ENCODE assay signal across 7 mouse cellular contexts in genomic region chr2:70538283-70538682, GRCm38 (mm10). TPM values are rescaled to one million over a fixed set of nuclear protein-coding genes. Genes with fewer than 3 reads are reported as not detected.
A peak's percentile ranks its signal among the peaks of the same experiment; 100 is the strongest.
DNase-seq lines count a peak whose midpoint lies in the region; ATAC-seq and TF ChIP-seq lines count a peak whose summit lies in the region.
"Not testable (repeated sequence)": the region's sequence is repeated elsewhere in the genome, so short reads cannot be mapped to it uniquely, and the experiment has no call there.

No protein-coding gene starts in this region.

- CTCF ChIA-PET in Patski (lab: Charles Lee) = interaction anchor here (1.2 kb wide), 1 partner anchor 10 kb away, joined by 3 read pairs; no protein-coding TSS in a partner anchor

- not testable (repeated sequence) for H3K4me3 ChIP-seq in cerebellum, adult 2 months (replicated peaks; ENCODE audit: insufficient read depth, low read depth, low read length); gastrocnemius, adult 2 months; small intestine, adult 2 months (ENCODE audit: low read depth, low read length)

- intact Hi-C loops in gastrocnemius, adult 2 months (cut with DNase I); left cerebral cortex, postnatal 4 days (cut with DNase I): not testable (repeated sequence)

- H3K36me3 ChIP-seq in small intestine, adult 2 months (ENCODE audit: control insufficient read depth, insufficient read depth, low read length) = not testable (repeated sequence)

- peak; percentile 87 for TF ChIP-seq CTCF in Patski (IDR thresholded peaks at IDR 0.05)
- TF ChIP-seq CTCF in cerebellum, adult 2 months (IDR thresholded peaks at IDR 0.05; ENCODE audit: borderline replicate concordance, insufficient read depth, low read depth, low read length) = peak; percentile 36; the same call in 1 of the 2 replicates
- TF ChIP-seq CTCF in gastrocnemius, adult 2 months (IDR thresholded peaks at IDR 0.05) = peak; percentile 50
- peak; percentile 34; the same call in 1 of the 2 replicates for TF ChIP-seq CTCF in small intestine, adult 2 months (IDR thresholded peaks at IDR 0.05; ENCODE audit: extremely low read depth, insufficient read length, insufficient replicate concordance, low read depth, low read length)

- H3K4me1 ChIP-seq in cerebellum, adult 2 months (ENCODE audit: control insufficient read depth, insufficient read depth, low read length); small intestine, adult 2 months (ENCODE audit: control insufficient read depth, insufficient read depth, insufficient read length, low read length): not testable (repeated sequence)

- POLR2A ChIA-PET in Patski (lab: Charles Lee) = not testable (repeated sequence)

- H3K27ac ChIP-seq in cerebellum, adult 2 months (ENCODE audit: insufficient read depth, low read length); gastrocnemius, adult 2 months; small intestine, adult 2 months (ENCODE audit: insufficient read depth, low read depth, low read length): not testable (repeated sequence)

- TF ChIP-seq POLR2A in cerebellum, adult 2 months (IDR thresholded peaks at IDR 0.05; ENCODE audit: borderline replicate concordance, insufficient read depth, low read length); small intestine, adult 2 months (IDR thresholded peaks at IDR 0.05; ENCODE audit: low read depth, low read length): not testable (repeated sequence)

- in situ Hi-C loops in Patski (cut with MboI; ENCODE audit: low pct_unique_long_range_greater_than_20kb) = not testable (repeated sequence)

- ATAC-seq in Patski = not testable (repeated sequence)
- ATAC-seq in megakaryocyte progenitor cell, adult 5-6 weeks (replicated peaks; ENCODE audit: poor library complexity) = 0 out of 2 replicates have a peak, but pooled peaks have one; percentile 26

- H3K27me3 ChIP-seq in Patski; cerebellum, adult 2 months (ENCODE audit: control insufficient read depth, insufficient read depth, low read length); small intestine, adult 2 months (ENCODE audit: control insufficient read depth, insufficient read depth, low read length): not testable (repeated sequence)

- WGBS in cerebellum, adult 2 months = 47% methylated on average over 7 of the region's 7 CpGs
- WGBS in small intestine, adult 2 months = 32% methylated on average over 7 of the region's 7 CpGs

- not testable (repeated sequence) for DNase-seq in Patski (ENCODE audit: low read depth, low spot score)
- DNase-seq in cerebellum, adult 2 months = peak in 1 of 2 experiments; percentile 15
- DNase-seq in gastrocnemius, adult 2 months = peak; percentile 33
- peak; percentile 59 for DNase-seq in kidney, adult 18-20 months
- DNase-seq in left cerebral cortex, postnatal 4 days = peak; percentile 57

RNA-seq across cellular contexts. Expression of gene Gad1, which starts 14.6 kb away (rescaled TPM):
- polyA plus RNA-seq in Patski (2021) = 16.7 TPM
- 474 and 548 TPM in 2 replicates for polyA plus RNA-seq in cerebellum, adult 2 months (2012; rRNA removed)
- 1 to 10 TPM; 1.2 to 2.9 TPM for total RNA-seq in gastrocnemius, adult 2 months (2021)
- total RNA-seq in left cerebral cortex, postnatal 4 days (2021) = 100 to 1,000 TPM; 108 to 166 TPM
- not detected in 2 replicates for total RNA-seq in megakaryocyte progenitor cell, adult 5-6 weeks (2015)
- not detected in 2 replicates for total RNA-seq in megakaryocyte progenitor cell, adult 5-6 weeks (2017)
- polyA plus RNA-seq in small intestine, adult 2 months (2012; rRNA removed) = 0.08 TPM in 1 of 2 replicates, not detected in the other

RNA-seq across cellular contexts. Expression of gene Erich2, which starts 29.7 kb away (rescaled TPM):
- 58.0 TPM for polyA plus RNA-seq in Patski (2021)
- polyA plus RNA-seq in cerebellum, adult 2 months (2012; rRNA removed) = 0.80 and 1.6 TPM in 2 replicates
- not detected for total RNA-seq in gastrocnemius, adult 2 months (2021)
- total RNA-seq in left cerebral cortex, postnatal 4 days (2021) = 1 to 10 TPM; 1.6 to 3.9 TPM
- total RNA-seq in megakaryocyte progenitor cell, adult 5-6 weeks (2015) = not detected in 2 replicates
- total RNA-seq in megakaryocyte progenitor cell, adult 5-6 weeks (2017) = not detected in 2 replicates
- polyA plus RNA-seq in small intestine, adult 2 months (2012; rRNA removed) = 0.44 and 0.46 TPM in 2 replicates

Comparison
In these comparisons a context has a peak if more than half of its experiments do, and no peak if none do; other contexts are left out.
1. CTCF ChIP-seq: peak in every context shown above with its lines; median percentile 87 in Patski; 50 in gastrocnemius, adult 2 months; 36 in cerebellum, adult 2 months; 34 in small intestine, adult 2 months.
2. RNA of gene Gad1, which starts 14.6 kb away (total RNA-seq): 108 to 166 TPM in left cerebral cortex, postnatal 4 days; 1.2 to 2.9 TPM in gastrocnemius, adult 2 months and not detected in megakaryocyte progenitor cell, adult 5-6 weeks; every median in the first group is over 10 times any median in the second.